Mouse (Mus musculus) liver, adult 10 weeks (tissue): Measurements from ENCODE around the gene Fance. TPM values are rescaled to one million over a fixed set of nuclear protein-coding genes. Genes with fewer than 3 reads are reported as not detected.

Experiments used
- polyA plus RNA-seq: library from polyadenylated mRNA; stranded (reverse); fragments of 350-450 nt; fragmentation: Illumina TruSeq; extraction: RNeasy Lipid Tissue Mini Kit (QIAGEN cat#74804); gene quantifications from one replicate; pipeline ENCODE4 v1.2.3, GENCODE M21; 2014; ENCODE audit warnings: low read depth, low replicate concordance

The Fance gene
- polyA plus RNA-seq: not detected

GRCm38 (mm10) chr17:28313212-28313879, at the start of gene Fance:
Gene Fance (plus strand): TSS chr17:28313519.

GRCm38 (mm10) chr17:28328366-28328928, 15.1 kb downstream of the Fance start, which contains the start of gene Rpl10a:
Gene Rpl10a (plus strand): TSS chr17:28328471.

GRCm38 (mm10) chr17:28350466-28351352, 37.4 kb downstream of the Fance start, which contains the start of gene Tead3:
Gene Tead3 (minus strand): TSS chr17:28350817.

DNA sequence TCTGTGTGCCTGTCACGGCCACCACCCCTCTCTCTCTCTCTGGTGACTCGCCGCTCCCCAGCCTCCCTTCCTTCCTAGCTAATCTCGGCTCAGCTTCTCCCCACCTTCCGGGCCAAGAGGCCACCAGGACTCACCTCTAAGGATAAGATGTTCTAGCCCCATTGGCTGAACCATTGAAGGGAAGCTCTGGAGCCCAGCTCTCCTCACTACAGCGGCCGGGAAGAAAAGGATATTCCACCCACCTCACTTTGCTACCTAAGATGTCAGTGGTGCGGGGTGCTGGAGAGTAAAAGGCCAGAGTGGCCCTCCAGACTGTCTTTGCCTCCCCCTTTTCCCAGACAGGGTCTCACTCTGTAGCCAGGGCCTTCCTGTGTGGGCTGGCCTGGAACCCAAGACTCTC, 51.8 kb downstream of the Fance start, which contains the start of gene Tulp1:
Gene Tulp1, minus strand, starts transcription at position 101 of the 400 bp plus-strand sequence.

Other genes starting within 250 kb of the Fance start
- gene Tcp11, start 232.9 kb upstream of the Fance start, polyA plus RNA-seq: not detected
- gene Scube3, start 171.4 kb upstream of the Fance start, polyA plus RNA-seq: not detected
- 0.72 TPM for gene Zfp523, start 136.4 kb upstream of the Fance start, polyA plus RNA-seq
- gene Def6, start 105.7 kb upstream of the Fance start, polyA plus RNA-seq: not detected
- 0.40 TPM for gene Ppard, start 80.8 kb upstream of the Fance start, polyA plus RNA-seq
- 109 TPM for gene Rpl10a, start 15.0 kb downstream of the Fance start, polyA plus RNA-seq
- gene Tead3, start 37.3 kb downstream of the Fance start, polyA plus RNA-seq: 0.50 TPM
- not detected for gene Tulp1, start 51.7 kb downstream of the Fance start, polyA plus RNA-seq
- 14.0 TPM for gene Fkbp5, start 204.0 kb downstream of the Fance start, polyA plus RNA-seq
- not detected for gene Armc12, start 217.3 kb downstream of the Fance start, polyA plus RNA-seq
- not detected for gene Clpsl2, start 235.9 kb downstream of the Fance start, polyA plus RNA-seq
- gene Clps, start 247.2 kb downstream of the Fance start, polyA plus RNA-seq: not detected